Mouse (Mus musculus) NIH3T3 (cell line): Measurements from ENCODE around the gene Actg1.
A peak's percentile ranks its signal among the peaks of the same experiment; 100 is the strongest.

Experiments used
- DNase-seq: peaks from one replicate; pipeline ENCODE4 v3.0.0-alpha.2; 2012; ENCODE audit warnings: low read depth

Actg1 gene

DNA sequence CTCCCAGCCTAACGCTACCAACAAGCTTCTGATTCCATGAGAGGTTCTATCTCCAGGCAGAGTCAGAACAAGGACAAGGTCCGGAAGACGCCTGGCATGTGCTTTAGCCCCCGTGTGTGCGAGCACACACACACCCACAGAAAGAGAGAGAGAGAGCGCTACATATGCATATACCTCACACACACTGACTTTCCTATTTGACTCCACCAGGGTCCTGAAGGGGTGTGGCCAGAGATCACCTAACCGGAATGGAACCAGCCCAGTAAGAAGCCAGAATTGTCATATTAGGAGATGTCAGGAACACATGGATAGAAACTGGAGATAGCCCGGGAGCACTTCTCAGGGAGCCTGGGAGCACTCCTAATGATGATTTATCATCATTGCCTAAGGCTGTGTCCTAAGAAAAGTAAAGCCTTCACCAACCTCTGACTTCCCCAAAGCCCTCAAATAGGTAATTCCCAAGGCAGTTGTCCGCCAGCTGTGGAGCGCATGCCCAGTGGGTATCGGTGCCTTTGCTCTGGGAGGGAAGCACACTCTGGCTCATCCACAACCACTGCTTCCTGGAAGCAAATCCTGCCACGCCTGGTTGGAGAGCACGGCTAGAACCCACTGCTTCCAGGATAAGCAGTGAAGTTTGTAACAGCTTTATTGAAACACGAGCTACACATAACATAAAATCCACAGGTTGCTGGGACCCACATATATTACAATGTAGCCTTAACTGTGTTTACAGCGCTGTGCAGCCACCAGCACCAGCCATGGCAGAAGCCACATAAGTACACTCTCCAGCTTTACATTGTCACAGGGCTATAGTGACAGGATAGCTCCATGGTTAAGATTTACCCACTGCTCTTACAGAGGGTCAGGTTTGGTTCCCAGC lies 39.7 kb downstream of the Actg1 start:
- no peak for DNase-seq

DNA sequence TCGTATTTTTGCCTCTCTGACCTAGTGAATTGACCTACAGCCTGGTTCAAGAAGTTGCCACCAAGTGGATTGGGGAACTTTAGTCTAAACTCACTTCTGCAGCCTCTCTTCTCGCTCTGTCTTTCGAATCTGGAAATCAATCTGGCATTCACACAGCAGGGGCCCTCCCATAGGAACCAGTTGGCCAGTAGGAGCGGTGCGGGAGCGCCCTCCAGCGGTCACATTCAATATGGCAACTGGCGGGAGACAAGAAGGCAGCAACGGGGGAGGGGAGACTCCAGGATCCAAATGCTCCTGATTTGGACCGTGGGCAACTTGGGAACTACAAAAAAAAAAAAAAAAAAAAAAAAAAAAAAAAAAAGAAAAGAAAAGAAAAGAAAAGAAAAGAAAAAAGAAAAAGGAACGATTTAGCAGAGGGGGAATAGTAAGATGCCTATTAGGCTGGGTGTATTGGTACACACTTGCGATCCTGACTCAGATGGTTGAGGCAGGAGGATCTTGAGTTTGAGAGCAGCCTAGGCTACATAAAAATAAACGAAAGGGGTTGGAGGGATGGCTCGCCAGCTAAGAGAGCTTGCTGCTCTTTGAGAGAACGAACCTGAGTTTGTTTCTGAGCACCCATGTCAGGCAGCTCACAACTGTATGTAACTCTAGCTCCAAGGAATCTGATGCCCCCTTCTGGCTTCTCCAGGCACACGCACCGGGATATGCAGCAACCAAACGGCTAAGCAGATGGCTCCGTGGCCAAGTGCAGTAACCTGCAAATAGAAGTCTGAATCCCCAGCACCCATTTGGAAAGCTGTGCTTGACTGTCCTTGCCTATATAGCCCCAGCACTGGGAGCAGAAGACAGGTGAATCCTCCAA lies 40.5 kb downstream of the Actg1 start:
- DNase-seq: peak; percentile 98

- DNase-seq: no peak
These were observed 41.3 kb downstream of the Actg1 start for GRCm38 (mm10) chr11:120307132-120307413.

- DNase-seq: no peak
These were observed 41.8 kb downstream of the Actg1 start for GRCm38 (mm10) chr11:120306366-120307131.

GRCm38 (mm10) chr11:120305535-120306365 lies 42.6 kb downstream of the Actg1 start:
- no peak for DNase-seq

DNA sequence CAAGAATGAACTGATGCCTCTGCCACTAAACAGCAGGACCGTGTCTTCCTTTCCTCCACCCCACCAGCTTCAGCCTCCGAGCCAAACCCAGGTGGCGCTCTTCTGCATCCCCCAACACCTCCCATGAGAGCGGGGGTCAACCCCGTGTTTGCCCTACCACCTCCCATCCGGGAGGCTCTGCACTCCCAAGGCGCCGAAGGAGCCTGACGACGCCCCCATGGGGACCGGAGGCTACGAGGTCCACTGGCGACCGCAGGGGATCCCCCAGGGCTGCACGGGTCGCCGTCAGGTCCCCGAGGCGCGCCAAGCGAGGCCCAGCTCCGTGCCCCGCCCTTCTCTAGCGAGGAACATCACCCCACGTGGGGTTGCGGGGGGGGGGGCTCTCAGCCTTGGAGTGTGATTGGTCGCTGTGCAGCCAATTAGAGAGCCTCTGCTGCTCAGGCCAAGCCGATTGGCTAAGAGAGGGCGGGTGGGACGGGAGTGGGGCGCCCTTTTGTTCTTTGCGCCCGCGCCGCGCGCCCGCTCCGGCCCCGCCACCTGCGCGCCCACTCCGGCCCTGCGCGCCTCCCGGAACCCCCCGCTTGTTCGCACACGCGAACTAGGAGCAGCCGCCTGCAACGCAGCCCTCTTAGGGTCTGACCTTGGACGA lies 43.3 kb downstream of the Actg1 start:
- peak; percentile 98 for DNase-seq

DNA sequence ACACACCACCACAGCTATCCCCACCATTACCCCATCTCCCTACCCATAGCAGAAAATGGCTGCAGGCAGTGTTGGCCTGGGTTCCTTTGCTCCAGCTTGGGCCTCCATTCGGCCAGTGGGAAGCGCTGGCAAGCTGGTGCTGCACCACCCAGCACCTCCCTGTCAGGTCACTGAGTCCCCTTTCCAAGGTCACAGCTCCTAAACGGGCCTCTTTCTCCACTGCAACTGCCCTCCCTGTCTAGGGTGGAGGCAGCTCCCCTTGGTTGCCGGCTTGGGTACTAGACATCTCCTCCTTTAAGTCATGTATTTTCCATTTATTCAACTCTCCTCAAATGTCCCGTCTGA lies 44.0 kb downstream of the Actg1 start:
- DNase-seq: no peak

GRCm38 (mm10) chr11:120303559-120304349 lies 44.6 kb downstream of the Actg1 start:
- no peak for DNase-seq

GRCm38 (mm10) chr11:120303119-120303518 lies 45.2 kb downstream of the Actg1 start:
- no peak for DNase-seq

GRCm38 (mm10) chr11:120299484-120299883 lies 48.9 kb downstream of the Actg1 start:
- no peak for DNase-seq

GRCm38 (mm10) chr11:120298441-120299141 lies 49.8 kb downstream of the Actg1 start:
- DNase-seq: no peak

GRCm38 (mm10) chr11:120297767-120298166 lies 50.6 kb downstream of the Actg1 start:
- no peak for DNase-seq

DNA sequence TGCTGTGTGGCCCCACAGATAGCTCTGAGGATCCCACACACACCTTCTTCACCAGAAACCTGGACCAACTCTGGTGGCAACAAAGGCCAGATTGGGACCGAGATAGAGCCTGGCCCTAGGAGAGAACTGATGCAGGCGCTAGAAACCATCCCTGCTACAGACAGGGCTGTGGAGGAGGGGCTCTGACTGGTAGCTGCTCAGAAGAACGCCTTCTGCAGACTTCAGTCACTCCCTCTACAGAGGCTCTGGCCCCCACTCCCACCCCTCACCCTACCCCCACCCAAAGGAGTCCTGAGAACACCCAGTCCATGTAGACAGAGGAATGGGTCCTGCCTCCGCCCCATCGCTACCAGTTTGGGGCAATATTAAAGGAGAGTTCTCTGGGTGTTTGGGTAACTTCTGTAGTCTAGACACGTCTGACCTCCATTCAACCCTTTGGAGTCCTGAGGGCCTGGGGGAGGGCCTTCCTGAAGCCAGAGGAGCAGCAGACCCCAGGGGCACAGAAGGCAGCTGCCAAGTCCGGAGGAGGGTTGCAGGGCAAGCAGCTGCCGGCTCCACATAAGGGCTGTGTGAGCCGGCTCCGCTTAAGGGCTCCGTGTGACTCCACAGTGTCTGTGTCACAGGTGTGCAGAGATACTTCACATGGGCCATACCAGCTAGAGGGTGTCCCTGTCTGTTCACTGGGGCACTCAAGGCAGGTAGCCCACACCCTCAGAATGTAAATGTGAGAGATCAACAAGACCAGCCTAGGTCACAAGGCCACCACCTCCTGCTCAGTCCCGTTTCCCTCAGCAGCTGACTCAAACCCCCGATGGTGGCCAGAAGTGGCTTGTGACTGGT lies 51.8 kb downstream of the Actg1 start:
- DNase-seq: no peak
